Mouse (Mus musculus): Measurements from ENCODE around the gene Zmym2.
A peak's percentile ranks its signal among the peaks of the same experiment; 100 is the strongest.
"Not testable (repeated sequence)": the region's sequence is repeated elsewhere in the genome, so short reads cannot be mapped to it uniquely, and the experiment has no call there.

The Zmym2 gene

DNA sequence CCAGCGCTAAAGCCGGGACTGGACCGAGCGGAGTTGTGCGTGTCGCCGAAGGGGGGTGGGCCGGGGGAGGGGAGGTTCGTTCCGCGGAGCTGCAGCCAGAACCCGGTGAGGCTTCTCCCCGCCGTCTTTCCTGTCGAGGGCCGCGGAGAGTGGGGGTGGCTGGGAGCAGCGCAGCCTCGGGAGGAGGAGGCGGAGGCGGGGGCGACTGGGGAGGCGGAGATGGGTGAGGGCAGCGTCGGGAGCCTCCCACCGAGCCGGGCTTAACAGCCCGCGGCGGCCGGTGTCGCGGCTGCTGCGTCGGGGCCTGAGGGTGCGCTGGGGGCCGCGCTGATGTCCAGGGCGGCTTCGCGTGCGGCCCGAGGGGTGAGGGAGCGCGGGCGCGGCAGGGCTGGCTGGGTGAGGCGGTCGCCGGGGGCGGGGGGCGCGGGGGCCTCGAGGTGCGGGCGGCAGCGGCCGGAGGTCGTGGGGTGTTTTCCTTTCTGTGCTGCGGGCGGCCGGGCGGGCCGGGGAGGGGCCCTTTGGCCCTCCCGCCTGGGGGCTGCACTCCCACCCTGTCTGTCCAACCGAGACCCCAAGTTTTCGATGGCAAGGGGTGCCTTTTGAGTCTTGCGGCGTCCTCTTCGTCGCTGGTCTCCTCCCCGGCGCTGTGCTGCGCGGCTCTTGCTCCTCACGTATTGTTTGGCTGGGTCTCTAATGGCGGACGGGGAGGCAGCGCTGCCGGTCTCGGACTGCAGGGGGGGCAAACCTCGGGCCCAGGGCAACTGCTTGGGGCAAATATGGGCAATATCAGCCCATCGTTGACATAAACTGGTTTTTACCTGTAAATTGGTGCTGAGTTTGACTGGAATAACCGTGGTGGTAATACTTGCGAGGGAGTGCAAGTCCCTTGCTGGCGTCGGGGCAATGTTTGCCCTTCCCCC lies at the start of gene Zmym2:
Zmym2 (plus strand) TSS at position 60 of the 920 bp plus-strand sequence.
- peak; percentile 72 to 80 for DNase-seq

DNA sequence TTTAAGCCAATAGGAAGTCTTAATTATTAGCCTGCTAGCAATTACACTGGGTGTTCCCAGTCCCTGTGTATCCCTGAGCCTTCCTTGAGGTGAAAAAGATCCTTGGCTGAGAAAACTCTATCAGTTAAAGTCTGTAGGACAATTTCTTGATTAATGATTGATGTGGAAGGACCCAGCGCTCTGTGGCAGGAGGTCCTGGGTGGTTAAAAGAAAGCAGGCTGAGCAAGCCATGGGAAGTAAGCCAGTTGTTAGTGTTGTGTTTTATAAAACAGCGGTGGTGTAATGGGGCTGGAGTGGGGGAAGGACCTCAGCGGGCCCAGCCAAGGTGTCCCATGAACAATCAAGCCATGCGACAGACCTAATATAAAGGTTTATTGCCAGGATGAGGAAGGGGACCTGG lies 42.4 kb upstream of the Zmym2 start:
- peak; percentile 45 to 70 for DNase-seq

DNA sequence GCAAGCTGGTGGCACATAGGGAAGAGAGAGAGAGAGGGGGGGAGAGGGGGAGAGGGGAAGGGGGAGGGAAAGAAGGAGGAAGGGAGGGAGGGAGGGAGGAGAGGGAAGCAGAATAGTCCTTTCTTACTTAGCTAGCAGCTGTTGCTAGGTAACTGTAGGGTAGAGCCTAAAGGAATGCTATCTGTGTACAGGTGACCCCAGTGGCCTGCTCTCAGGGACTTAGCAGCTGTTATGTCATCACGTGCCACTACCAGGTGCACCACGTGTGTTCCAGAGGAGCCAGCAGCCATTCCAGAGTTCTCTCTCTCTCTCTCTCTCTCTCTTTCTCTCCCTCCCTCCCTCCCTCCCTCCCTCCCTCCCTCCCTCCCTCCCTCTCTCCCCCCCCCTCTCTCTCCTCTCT lies 41.9 kb upstream of the Zmym2 start:
- DNase-seq: peak; percentile 48 to 83

DNA sequence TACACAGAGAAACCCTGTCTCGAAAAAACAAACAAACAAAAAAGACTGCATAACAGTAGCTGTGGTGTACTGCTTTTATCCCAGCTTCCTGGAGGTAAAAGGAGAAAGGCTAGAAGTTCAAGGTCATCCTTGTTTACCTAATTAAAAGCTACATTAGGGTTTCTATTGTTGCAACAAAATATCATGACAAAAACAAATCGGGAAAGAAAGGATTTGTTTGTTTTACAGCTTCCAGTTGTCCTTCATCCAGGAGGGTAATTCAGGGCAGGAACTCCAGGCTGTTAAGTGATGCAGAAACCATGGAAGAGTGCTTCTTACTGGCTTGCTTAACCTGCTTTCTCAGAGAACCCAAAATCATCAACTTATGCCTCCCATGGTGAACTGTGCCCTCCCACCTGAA lies 38.1 kb upstream of the Zmym2 start:
- no peak for DNase-seq

DNA sequence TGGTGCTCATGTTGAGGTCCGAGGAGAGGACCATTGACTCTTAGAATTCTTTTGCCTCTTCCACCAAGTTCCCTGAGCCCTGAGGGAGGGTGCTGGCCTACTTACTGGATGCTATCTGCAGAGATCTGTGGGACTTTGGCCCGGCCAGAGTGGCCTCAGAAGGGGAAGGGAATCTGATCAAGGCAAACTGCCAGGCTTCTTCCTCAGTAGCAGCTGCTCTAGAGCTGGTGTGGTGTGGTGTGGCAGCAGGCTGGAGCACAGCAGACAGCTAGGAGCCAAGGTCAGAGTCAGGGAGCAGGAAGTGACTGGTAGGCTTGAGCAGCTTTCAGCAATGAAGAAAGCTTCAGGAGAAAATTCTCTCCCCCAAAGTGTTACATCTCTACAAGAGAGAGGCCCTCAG lies 36.8 kb upstream of the Zmym2 start:
- peak; percentile 77 to 88 for DNase-seq

DNA sequence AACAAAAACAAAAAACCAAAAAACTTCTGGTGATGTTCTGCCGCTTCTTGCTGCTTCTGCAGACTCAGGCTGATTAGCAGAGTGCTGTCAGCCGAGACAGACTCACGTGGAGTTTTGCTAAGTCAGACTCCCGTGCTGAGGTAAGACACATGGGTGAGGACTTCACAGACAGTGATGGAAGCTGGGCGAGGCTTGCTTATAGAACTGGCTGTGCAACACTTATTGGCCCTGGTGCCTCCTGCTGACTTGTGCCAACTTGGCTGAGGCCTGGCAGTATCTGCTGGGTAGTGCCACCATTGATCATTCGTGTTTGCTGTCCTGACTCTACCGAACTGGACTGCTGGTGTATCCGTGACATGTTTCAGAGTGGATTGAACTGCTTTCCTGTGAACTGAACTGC lies 22.4 kb upstream of the Zmym2 start:
- DNase-seq: no peak

DNA sequence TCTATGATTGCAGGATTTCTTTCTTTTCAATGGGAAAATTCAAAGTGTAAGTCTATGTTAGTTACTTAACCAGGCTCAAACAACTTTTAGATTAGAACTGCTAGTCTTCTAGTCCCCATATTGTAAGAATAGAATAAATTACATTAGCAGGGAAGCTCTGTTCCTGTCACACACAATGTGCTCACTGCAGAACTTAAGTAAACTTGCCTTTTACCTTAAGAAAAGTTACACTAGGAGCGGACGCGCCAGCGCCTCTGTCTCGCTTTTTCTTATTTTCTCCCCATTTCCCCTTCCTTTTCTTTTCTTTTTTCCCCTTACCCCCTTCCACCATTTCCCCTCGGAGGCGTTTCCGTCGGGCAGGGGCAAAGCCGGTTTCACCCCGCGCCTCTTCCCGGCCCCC lies 21.8 kb upstream of the Zmym2 start:
- no peak for DNase-seq

DNA sequence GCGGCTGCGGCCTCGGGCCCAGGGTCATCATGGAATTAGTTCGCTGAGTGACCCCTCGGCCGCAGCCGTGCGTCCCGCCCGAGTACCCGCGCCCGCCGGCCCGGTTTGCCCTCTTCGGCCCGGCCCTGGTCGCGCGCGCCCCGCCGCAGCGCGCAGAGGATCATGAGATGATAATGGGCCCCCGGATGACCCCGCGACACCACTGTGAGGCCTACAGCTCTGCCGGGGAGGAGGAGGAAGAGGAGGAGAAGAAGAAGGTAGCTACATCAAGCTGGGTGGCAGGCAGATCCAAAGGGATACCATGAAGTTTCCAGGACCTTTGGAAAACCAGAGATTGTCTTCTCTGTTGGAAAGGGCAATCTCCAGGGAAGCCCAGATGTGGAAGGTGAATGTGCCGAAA lies 21.3 kb upstream of the Zmym2 start:
- DNase-seq: not testable (repeated sequence)

DNA sequence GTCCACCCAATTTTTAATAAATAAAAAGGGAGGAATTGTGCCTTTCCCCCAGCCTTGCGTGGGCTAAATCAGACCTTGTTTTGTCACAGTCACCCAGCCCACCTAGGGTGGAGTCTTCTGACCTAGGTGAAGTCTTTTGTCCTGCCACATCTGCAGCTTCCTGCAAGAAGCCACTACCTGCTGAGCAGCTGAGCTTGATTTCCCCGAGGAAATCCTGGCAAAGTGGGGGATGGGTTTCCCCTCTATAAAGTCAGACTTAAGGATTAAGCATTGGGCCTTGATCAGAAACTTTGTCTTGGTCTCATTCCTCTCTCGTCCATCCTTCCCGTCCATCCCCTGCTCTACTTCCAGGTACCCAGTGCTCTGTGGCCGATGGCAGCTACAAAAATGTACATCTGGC lies 12.9 kb upstream of the Zmym2 start:
- DNase-seq: no peak

DNA sequence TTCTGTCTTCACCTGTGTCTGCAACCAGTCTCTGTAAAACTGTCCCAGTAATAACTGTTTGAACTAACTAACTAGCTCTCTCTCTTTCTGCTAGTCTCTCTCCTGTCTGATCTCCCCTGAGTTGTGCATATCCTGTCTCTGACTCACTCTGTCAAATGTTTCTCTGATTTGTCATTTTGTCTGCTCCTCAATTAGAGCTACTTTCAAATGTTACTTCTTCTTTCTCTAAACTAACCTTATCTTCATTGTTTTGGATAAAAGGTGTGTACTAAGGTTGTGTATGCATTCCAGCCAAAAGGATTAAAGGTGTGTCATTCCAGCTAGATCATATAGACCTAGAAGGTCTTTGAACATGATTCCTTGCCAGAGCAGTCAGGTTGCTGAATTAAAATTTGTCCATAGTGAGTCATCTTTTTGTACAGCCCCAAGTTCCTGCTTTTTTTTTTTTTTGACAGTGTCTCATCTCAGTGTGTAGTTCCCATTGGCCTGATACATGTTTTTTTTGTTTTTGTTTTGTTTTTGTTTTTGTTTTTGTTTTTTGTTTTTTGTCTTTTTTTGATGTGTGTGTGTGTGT lies 10.8 kb upstream of the Zmym2 start:
- DNase-seq: no peak

DNA sequence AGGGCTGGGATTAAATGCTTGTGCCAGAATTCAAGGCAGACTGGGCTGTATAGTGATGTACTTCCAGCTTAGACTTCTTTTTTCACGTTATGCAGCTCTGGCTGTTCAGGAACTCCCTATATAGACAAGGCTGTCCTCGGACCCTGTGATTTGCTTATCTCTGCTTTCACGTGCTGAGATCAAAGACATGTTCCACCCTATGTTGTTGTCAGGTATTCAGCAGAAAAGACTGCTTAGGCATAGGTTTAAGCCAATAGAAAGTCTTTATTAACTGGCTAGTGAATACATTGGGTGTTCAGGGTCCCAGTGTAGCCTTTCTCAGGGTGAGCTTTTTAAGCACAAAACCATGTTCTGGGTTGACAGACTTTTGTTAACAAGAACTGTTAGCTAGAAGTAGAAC lies 5.2 kb upstream of the Zmym2 start:
- DNase-seq: no peak

DNA sequence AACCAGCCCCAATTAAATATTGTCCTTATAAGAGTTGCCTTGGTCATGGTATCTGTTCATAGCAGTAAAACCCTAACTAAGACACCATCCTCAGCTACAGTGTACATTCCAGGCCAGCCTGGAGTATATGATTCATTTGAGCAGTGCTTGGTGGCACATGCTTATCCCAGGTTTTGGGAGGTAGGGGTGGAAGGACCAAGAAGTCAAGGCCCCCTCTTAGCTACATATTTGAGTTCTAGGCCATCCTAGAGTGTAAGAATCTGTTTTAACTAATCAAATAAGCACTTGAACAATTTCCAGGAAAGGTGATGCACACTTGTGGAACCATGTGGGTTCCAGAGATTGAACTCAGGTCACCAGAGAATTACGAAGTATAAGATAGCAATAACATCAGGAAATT lies 3.0 kb upstream of the Zmym2 start:
- no peak for DNase-seq

DNA sequence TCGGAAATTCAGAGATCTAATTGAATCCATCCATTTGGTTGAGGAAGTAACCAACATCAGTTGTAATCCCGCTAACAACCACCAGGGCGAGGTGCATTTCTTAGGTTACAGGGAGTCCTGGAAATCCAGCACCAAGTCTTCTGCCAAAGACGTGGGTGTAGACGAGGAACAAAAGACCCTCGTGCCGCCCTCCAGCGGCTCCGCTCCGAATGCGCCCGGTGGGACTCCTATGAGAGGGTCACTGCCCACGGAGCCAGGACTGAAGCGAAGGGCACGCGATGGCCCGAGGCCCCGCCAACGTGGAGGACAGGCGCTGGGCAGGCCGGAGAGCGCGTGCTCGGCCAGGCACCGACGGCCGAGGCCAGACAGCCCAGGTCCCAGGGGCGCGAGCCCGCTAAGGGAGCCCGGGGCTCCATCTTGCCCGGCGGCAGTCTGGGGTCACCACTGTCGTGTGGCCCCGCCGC lies 1.1 kb upstream of the Zmym2 start:
- peak; percentile 88 to 91 for DNase-seq

DNA sequence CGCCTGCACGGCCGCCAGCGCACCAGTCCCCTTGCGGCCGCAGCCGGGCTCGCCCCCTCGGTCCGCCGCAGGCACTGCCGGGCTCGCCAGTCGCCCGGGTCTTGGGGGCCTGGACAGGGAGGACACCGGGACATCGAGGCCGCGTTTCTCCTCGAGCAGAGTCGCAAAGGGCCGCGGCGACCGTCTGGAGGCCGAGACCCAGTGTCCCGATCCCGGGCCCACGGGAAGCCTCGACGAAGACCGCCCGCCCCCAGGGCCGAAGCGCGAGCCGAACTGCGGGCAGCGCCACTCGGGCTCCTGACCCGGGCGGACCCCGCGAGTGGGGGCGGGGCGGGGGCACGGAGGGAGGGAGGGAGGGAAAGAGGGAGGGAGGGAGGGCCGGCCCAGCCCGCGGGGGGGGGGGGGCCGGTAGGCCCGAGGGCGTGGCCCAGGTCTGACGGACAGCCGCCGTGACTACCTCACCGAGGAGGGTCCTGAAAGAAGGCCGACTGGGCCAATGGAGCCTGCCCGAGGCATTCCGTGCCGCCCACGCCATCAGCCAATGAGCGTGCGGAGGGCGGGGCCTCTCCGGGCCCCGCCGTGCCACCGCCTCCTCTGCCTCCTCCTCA lies 363 bp upstream of the Zmym2 start:
- peak; percentile 80 to 93 for DNase-seq

DNA sequence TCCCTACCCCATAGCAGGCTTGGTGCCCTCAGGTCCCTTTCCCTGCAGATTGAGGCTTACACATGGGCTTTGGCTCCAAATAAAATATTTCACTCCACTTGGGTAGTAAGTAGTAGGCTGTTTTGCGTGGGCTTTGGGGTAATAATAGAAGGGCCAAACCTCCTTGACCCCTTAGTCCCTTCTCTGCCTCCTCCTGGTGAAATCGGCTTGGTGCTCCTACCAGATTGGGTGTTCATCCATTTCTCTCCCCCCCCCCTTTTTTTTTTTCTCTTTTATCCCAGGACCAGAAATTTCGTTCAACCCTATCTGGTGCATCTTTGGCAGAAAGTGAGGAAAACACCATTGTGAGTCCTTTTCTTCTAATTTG lies 1.0 kb downstream of the Zmym2 start:
- no peak for DNase-seq

DNA sequence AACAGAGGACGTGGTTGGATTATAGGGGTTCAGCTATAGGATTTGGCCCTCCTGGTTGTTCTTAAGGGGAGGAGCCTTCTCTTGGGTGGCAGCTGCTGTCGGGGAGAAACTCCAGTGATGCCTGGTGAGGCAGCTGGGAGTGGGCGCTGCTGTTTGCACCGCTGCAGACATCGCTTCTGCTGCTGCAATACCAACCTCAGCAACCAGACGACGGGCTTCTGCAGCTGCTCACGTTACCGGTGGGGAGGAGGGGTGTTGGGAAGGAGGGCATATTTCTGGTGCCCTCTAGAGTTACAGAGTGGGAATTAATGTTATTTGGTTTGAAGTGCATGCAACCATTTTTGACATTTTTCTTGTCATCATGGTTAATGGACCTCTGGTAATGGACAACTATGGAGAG lies 1.4 kb downstream of the Zmym2 start:
- peak; percentile 69 to 88 for DNase-seq

DNA sequence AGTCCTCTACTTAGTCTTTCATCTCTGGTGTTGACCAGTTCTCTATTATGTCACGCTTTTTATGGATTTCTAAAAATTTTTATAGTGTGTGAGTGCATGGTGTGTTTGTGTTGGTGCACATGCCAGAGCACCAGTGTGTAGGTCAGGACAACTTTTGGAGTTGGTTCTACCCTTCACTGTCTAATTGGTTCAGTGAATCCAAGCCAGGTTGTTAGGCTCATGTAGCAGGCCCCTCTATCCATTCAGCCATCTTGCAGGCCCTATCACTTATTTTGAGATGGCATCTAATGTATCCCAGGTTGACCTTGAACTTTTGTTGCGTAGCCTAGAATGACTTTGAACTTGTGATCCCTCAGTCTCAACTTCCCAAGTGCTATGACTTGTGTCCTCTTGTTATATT lies 2.0 kb downstream of the Zmym2 start:
- DNase-seq: no peak

DNA sequence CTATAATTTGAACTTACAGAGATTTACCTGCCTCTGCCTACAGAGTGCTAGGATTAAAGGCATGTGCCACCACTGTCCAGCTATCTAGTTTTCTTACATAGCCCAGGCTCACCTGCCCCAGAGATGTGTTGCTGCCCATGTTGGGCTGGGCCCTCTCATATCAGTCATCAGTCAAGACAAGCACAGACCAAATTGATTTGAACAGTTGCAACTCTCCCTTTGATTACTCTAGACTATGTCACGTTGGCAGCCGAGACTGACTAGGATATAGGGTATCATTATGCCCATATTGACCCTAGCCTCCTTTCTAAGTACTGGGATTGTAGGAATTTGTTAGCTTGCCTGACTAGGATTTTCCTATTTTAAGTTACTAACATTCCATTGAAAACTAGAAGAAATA lies 8.0 kb downstream of the Zmym2 start:
- DNase-seq: no peak

DNA sequence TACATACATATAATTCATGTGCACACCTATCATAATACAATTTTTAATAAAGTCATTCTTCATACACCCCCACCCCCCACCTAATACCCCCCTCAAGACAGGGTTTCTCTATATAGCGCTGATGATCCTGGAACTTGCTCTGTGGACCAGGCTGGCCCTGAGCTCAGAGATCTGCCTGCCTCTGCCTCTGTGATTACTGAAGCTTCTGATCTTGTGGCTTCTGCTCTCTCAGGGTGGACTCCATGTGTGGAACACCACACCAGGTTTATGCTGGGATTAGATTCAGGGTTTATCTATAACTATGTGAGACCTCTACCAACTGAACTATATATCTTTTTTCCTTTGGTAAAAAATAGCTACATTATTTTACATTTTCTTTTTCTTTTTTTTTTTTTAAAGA lies 10.1 kb downstream of the Zmym2 start:
- no peak for DNase-seq

DNA sequence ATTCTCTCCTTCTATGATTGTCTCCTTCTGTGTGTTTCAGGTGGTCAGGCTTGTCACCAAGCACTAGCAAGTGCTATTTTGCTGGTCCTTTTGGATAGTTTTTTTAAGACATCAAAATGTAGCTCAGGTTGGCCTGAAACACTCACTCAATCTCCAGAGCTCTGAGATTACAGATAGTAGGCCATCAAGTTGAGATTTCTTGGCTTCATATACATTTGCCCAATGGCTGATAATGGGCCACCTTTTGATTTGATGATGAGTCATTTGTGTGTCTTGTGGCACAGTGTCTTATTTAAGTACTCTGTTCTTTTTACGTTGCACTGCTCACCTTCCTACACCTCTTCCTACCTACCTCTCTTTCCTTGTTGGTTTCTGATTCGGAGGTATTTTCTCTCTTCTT lies 11.0 kb downstream of the Zmym2 start:
- DNase-seq: no peak

DNA sequence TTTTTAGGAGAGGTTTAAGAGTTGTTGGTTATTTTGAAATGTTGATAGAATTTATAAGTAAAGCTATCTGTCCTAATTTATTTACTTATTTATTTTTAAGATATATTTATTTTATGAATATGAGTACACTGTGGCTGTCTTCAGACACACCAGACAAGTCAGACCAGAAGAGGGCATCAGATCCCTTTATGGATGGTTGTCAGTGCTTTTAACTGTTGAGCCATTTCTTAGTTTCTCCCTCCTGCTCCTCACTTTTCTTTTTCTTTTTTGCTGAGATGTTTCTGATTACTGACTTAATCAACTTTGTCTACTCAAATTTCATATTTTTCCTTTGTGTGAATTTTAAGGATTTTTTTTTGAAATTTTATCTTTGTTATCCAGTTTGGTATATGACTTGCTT lies 13.2 kb downstream of the Zmym2 start:
- no peak for DNase-seq

DNA sequence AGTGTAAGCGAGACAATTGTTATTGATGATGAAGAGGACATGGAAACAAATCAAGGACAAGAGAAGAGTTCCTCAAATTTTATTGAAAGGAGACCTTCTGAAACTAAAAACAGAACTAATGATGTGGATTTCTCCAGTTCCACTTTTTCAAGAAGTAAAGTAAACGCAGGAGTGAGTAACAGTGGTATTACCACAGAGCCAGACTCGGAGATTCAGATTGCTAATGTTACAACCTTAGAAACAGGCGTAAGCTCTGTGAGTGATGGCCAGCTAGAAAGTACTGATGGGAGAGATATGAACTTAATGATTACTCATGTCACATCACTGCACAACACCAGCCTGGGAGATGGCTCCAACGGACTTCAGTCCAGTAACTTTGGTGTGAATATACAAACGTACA lies 16.6 kb downstream of the Zmym2 start:
- no peak for DNase-seq

DNA sequence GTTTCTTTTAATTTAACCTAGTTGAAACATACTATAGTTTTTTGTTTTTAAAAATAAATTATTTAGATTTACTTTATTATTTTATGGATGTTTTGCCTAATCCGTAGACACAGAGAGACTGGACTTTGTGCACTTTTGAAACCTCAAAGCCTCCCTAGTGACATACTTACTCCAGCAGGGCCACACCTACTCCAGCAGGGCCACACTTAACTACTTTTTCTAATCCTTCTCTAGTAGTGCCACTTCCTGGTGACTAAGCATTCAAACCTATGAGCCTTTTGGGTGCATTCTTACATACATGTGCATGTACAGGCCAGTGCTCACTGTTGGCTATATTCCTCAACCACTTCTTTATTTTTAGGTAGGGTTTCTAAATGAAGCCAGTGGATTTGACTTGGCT lies 19.2 kb downstream of the Zmym2 start:
- DNase-seq: no peak

DNA sequence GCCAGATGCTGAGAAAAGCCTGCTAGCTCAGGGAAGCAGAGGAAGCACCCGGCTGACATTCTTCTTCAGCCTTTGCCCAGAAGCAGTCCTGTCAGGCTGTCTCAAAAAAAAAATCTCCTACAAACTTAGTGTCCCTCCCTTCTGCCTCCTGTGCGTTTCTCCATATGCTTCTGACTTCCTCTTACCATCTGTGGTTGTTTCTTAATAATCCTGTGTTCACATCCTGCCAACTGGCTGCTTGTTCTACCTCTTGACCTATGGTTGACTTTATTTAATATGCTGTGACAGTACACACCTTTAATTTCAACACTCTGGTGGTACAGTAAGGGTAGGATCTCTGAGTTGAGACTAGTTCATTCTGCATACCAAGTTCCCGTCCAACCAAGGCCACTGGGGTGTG lies 32.1 kb downstream of the Zmym2 start:
- no peak for DNase-seq
